Mouse (Mus musculus) MN1 (cell line): ENCODE data around the gene Mettl18.
"Not testable (repeated sequence)": the region's sequence is repeated elsewhere in the genome, so short reads cannot be mapped to it uniquely, and the experiment has no call there.

Experiments used
- DNase-seq: peaks from one replicate; pipeline ENCODE4 v3.0.0-alpha.2; 2016; ENCODE audit warnings: low spot score

Mettl18 gene

GRCm38 (mm10) chr1:163994721-163995608, at the start of gene Mettl18, which contains the start of gene BC055324:
Gene Mettl18, plus strand, starts transcription at chr1:163994889.
Gene BC055324, minus strand, starts transcription at chr1:163994796.
- peak; percentile 96 for DNase-seq

GRCm38 (mm10) chr1:163953396-163953795, 41.3 kb upstream of the Mettl18 start:
- DNase-seq, result no peak

GRCm38 (mm10) chr1:163958036-163958435, 36.7 kb upstream of the Mettl18 start:
- no peak for DNase-seq

GRCm38 (mm10) chr1:163964008-163964689, 30.5 kb upstream of the Mettl18 start:
- DNase-seq, result no peak

GRCm38 (mm10) chr1:163974471-163974870, 20.2 kb upstream of the Mettl18 start:
- DNase-seq, result no peak

GRCm38 (mm10) chr1:163975088-163975487, 19.6 kb upstream of the Mettl18 start:
- no peak for DNase-seq

GRCm38 (mm10) chr1:163976515-163976914, 18.2 kb upstream of the Mettl18 start:
- no peak for DNase-seq

GRCm38 (mm10) chr1:163992371-163992770, 2.3 kb upstream of the Mettl18 start:
- no peak for DNase-seq

GRCm38 (mm10) chr1:163994173-163994720, 442 bp upstream of the Mettl18 start:
- no peak for DNase-seq

- DNase-seq, result no peak
Observed at GRCm38 (mm10) chr1:163995609-163995913, 872 bp downstream of the Mettl18 start.

- no peak for DNase-seq
Observed at GRCm38 (mm10) chr1:164001831-164002452, 7.3 kb downstream of the Mettl18 start.

- DNase-seq, result no peak
Observed at GRCm38 (mm10) chr1:164004311-164004710, 9.6 kb downstream of the Mettl18 start.

GRCm38 (mm10) chr1:164009235-164009634, 14.5 kb downstream of the Mettl18 start:
- no peak for DNase-seq

- DNase-seq, result no peak
Observed at GRCm38 (mm10) chr1:164014616-164015015, 19.9 kb downstream of the Mettl18 start.

- DNase-seq, result no peak
Observed at GRCm38 (mm10) chr1:164018221-164018896, 23.7 kb downstream of the Mettl18 start.

- no peak for DNase-seq
Observed at GRCm38 (mm10) chr1:164019789-164020188, 25.1 kb downstream of the Mettl18 start.

- not testable (repeated sequence) for DNase-seq
Observed at GRCm38 (mm10) chr1:164020746-164021145, 26.1 kb downstream of the Mettl18 start.

- DNase-seq, result not testable (repeated sequence)
Observed at GRCm38 (mm10) chr1:164022106-164022505, 27.4 kb downstream of the Mettl18 start.

- no peak for DNase-seq
Observed at GRCm38 (mm10) chr1:164025685-164026084, 31.0 kb downstream of the Mettl18 start.

- DNase-seq, result no peak
Observed at GRCm38 (mm10) chr1:164027416-164027815, 32.7 kb downstream of the Mettl18 start.

- no peak for DNase-seq
Observed at GRCm38 (mm10) chr1:164040385-164041135, 45.9 kb downstream of the Mettl18 start.
